Mouse (Mus musculus) erythroblast, embryonic 14.5 days (primary cell): ENCODE data around the gene Ntm. TPM values are rescaled to one million over a fixed set of nuclear protein-coding genes. Genes with fewer than 3 reads are reported as not detected.

Experiments used
- H3K27me3 ChIP-seq: 2 replicates; pipeline ENCODE4 v1.6.1; 2012; ENCODE audit warnings: inconsistent platforms; ENCODE audit not compliant: control insufficient read depth
- H3K36me3 ChIP-seq: 2 replicates; pipeline ENCODE4 v1.6.1; 2012; ENCODE audit warnings: mild to moderate bottlenecking, inconsistent platforms; ENCODE audit not compliant: control insufficient read depth
- H3K4me1 ChIP-seq: 2 replicates; pipeline ENCODE4 v1.6.1; 2012; ENCODE audit warnings: inconsistent platforms; ENCODE audit not compliant: control insufficient read depth
- H3K4me3 ChIP-seq: replicated peaks from 2 replicates; pipeline ENCODE3; 2012; ENCODE audit warnings: moderate library complexity, mild to moderate bottlenecking, inconsistent platforms
- H3K9me3 ChIP-seq: 2 replicates; pipeline ENCODE4 v1.6.1; 2012; ENCODE audit warnings: low read length, inconsistent platforms, mixed read lengths; ENCODE audit not compliant: control insufficient read depth
- GATA1 ChIP-seq: IDR thresholded peaks from 2 replicates; pipeline ENCODE4 v1.6.1; 2012; ENCODE audit warnings: low read length, inconsistent platforms, mixed read lengths
- TAL1 ChIP-seq: IDR thresholded peaks from 3 replicates; pipeline ENCODE4 v1.6.1; 2012; ENCODE audit warnings: low read length, inconsistent platforms, mixed read lengths
- polyA plus RNA-seq: library from polyadenylated mRNA; stranded (reverse); fragments of >175 nt; gene quantifications from 2 replicates; pipeline ENCODE4 v1.2.3, GENCODE M21; 2012

The Ntm gene
- polyA plus RNA-seq, 1 experiment = 0.01 TPM

DNA sequence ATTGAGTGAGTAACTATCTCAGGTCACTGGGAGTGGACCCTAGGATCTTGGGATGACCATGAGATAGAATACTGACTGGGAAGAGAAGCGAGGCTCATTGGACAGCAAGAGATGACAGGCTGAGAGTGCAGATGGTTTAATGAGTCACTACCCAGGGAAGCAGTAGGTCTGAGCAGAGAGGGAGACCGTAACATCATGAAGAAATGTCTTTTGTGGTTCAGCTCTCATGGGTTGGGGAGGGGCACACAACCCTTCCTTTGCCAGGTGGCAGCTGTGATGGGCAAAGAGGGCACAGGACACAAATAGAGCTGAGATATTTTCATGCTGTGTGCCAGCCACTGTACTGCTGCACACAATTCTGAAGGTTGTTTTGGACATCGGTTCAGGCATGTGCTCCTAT, 724.0 kb downstream of the Ntm start:
- Histone ChIP-seq H3K36me3 (no peaks in the 10 kb centered on the region), H3K4me1 (no peaks in the 10 kb centered on the region), H3K9me3 (peaks cover 3% of the 10 kb centered on the region; the same call in 1 of the 2 replicates), H3K27me3 (no peaks in the 10 kb centered on the region), H3K4me3 (no peak overlapping the region)
- TF ChIP-seq GATA1 = no peak
- TF ChIP-seq TAL1 = no peak

DNA sequence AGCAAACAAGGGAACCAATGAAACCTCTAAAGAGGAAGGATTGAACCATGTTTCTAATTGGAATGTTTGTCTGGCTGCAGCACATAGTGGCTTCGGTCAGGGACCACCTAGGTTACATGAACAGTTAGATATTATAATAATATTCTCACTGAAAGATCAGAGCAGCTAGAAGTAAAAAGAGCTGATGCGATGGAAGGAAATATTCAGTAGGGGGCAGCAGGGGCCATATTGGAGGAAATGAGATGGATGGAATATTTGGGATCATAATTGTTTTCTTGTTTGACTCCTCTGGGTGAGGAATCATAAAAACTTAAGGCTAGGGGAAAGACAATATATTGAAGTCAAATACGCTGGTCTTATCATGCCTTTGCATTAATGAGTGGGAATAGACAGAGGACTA, 726.2 kb downstream of the Ntm start:
- no peaks in the 10 kb centered on the region for H3K4me1 ChIP-seq
- no peak for TF ChIP-seq TAL1
- TF ChIP-seq GATA1 = no peak
- H3K27me3 ChIP-seq = no peaks in the 10 kb centered on the region

DNA sequence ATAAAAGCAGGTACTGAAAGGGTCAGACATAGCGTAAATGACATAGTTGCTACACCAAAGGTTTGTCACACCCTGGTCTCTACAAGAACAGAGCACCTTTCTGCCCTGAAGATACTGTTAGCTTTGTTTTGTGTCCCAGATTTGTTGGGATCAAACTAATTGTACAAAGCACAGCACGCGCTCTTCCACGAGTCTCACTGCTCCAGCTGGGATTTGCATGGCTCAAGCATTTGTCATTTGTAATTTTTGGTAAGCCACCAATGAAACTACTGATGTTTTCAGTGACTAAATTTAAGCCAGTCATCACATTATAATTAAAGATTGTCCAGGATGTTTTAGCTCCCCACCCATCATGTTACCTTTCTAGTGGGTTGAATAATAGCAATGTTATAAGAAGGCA, 735.2 kb downstream of the Ntm start:
- Histone ChIP-seq H3K36me3 (no peaks in the 10 kb centered on the region), H3K4me1 (no peaks in the 10 kb centered on the region), H3K4me3 (no peak overlapping the region), H3K27me3 (no peaks in the 10 kb centered on the region), H3K9me3 (no peaks in the 10 kb centered on the region)
- TF ChIP-seq GATA1 (no peak), TAL1 (no peak)

More for the DNA sequence above, 726.2 kb downstream of the Ntm start:
- H3K9me3 ChIP-seq = no peaks in the 10 kb centered on the region
- H3K36me3 ChIP-seq = no peaks in the 10 kb centered on the region
- no peak overlapping the region for H3K4me3 ChIP-seq

DNA sequence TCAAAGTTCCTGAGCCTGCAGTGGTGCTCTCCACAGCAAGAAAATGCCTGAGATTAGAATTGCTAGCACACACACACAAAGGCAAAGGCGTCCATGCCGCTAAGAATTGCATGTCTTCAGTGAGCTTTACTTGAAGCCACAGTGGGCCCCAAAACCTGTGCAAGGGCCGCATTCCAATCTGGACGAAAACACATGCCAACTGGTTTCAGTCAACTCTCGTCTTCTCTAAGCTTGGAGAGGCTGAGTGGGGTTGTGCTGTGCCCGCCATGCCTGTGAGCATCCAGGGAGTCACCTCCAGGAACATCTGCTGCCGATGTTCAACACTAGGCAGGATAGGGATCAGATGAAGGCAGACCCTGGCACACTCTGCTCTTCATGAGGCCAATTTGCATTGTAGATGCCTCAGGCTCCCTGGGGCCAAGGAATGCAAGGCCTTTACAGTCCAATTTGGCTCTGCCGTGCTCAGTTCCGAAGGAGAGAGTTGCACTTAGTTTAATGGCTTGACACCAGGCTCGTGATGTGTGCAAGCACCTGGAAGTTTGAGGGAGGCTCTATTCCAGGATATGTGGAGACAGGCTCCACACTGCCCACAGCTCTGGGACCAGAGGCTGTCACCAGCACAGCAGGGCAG, 739.9 kb downstream of the Ntm start:
- Histone ChIP-seq H3K4me3 (no peak overlapping the region), H3K4me1 (no peaks in the 10 kb centered on the region), H3K27me3 (no peaks in the 10 kb centered on the region), H3K36me3 (no peaks in the 10 kb centered on the region), H3K9me3 (no peaks in the 10 kb centered on the region; the same call in 1 of the 2 replicates)
- TF ChIP-seq TAL1 (no peak), GATA1 (no peak)

DNA sequence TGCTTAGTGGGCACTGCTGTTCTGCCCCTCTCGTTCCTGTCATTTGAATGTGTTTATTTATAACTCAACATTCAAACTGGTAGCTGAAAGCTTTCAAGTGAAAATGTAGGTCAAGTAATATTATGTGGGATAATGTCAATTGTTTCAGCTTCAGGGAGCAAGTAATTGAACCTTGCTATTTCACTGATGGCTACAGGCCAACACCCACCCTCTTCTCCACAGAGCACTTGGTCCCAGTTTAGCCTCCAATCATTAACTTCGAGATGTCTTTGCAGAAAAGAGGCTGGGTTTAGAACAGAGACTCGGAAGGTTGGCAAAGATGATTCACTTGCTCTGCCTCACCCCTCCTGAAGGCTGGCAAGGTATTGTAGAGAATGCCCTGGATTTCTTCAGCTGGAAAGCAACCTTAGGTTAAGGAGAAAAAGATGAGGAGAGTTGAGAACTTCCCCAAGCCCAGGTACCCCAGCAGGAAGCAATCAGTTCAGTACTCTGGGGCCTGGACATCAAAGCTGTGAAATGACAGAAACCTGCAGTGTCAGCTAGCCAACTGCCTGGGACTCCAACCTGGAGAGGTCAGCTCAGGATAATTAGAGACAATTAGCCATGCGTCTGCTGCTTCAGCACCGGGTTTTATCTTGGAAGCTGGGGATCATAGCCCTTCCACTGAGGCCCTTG, 741.9 kb downstream of the Ntm start:
- H3K9me3 ChIP-seq = no peaks in the 10 kb centered on the region; the same call in 1 of the 2 replicates
- H3K4me1 ChIP-seq = no peaks in the 10 kb centered on the region
- no peak for TF ChIP-seq TAL1
- no peak overlapping the region for H3K4me3 ChIP-seq
- H3K27me3 ChIP-seq = no peaks in the 10 kb centered on the region
- H3K36me3 ChIP-seq = no peaks in the 10 kb centered on the region

DNA sequence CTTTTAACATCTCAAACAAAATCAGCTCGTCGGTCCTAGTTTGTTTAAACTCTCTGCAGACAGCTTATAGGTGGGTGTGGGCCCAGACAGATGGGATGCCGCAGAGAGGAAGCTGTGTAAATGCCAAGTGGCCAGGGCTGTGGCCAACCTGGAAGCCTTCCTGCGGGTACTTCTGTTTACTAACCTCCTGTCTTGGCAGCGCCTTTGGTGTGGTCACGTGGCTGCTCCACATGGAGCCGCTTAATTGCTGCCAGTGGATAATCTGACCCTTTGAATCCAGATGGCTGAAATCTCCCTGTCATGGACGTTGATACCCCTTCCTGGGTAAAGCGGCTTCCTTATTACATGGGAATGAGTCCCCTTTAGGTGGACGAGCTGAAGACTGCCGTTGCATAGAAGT, 742.4 kb downstream of the Ntm start:
- TF ChIP-seq TAL1 (no peak), GATA1 (no peak)
- Histone ChIP-seq H3K36me3 (no peaks in the 10 kb centered on the region), H3K4me3 (no peak overlapping the region), H3K27me3 (no peaks in the 10 kb centered on the region), H3K9me3 (no peaks in the 10 kb centered on the region; the same call in 1 of the 2 replicates), H3K4me1 (no peaks in the 10 kb centered on the region)

DNA sequence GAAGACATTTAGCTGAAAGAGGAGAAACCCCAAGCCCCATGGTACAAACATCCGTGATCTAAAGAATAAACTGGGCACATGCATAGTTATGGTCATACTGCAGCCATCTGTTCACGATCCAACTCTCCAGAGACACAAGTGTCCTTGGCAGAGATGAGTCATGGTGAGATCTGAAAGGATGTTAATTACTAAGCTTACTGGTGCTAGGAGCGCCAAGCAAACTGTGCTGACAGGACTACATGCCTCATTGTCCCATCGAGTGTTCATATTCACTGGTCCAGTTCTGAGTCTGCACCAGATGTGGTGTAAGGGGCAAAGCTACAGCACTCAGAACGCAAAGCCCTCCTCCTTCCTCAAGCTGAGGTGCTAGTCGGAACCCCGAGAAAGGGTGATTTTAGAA, 745.0 kb downstream of the Ntm start:
- Histone ChIP-seq H3K27me3 (no peaks in the 10 kb centered on the region), H3K4me3 (no peak overlapping the region), H3K4me1 (no peaks in the 10 kb centered on the region), H3K36me3 (no peaks in the 10 kb centered on the region), H3K9me3 (no peaks in the 10 kb centered on the region; the same call in 1 of the 2 replicates)
- TF ChIP-seq TAL1 = no peak
- TF ChIP-seq GATA1 = no peak

DNA sequence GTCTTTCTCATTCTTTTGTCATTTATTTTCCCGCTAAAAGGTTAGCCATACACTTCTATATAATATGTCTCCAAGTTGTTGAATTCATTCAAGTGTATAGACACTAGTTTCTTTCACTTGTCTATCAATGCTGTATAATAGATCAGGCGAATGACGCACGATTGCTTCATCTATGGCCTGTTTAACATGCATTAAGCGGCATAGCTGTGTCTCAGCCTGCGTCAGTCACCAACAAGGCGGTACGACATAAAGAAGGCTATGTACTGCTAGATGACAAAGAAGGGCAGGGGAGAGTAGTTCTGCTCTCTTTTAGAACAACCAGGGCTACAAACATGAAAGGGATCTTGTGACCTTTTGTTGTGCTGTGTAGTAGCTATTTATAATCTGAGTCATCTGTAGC, 746.4 kb downstream of the Ntm start:
- Histone ChIP-seq H3K27me3 (no peaks in the 10 kb centered on the region), H3K4me3 (no peak overlapping the region), H3K36me3 (no peaks in the 10 kb centered on the region), H3K4me1 (no peaks in the 10 kb centered on the region), H3K9me3 (no peaks in the 10 kb centered on the region; the same call in 1 of the 2 replicates)
- TF ChIP-seq GATA1 = no peak
- TF ChIP-seq TAL1 = no peak

DNA sequence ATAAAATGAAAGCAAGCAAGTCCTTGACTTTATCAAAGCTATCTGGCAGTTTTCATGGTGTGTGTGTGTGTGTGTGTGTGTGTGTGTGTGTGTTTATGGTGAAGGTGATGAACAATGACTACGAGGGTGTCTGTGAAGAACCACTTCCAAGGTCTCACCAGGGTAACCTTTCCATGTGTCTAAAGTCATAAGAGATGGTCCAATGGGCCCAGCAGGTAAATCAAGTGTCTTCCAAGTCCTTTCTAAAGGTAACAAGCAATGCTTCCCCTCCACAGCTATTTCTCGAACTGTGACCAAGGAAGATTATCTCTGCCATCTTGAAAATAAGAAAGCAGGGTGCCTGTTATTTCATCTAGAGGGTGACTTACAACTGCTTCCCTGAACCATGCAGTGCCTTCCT, 747.1 kb downstream of the Ntm start:
- TF ChIP-seq TAL1 (no peak), GATA1 (no peak)
- Histone ChIP-seq H3K27me3 (no peaks in the 10 kb centered on the region), H3K4me3 (no peak overlapping the region), H3K4me1 (no peaks in the 10 kb centered on the region), H3K9me3 (no peaks in the 10 kb centered on the region; the same call in 1 of the 2 replicates), H3K36me3 (no peaks in the 10 kb centered on the region)

DNA sequence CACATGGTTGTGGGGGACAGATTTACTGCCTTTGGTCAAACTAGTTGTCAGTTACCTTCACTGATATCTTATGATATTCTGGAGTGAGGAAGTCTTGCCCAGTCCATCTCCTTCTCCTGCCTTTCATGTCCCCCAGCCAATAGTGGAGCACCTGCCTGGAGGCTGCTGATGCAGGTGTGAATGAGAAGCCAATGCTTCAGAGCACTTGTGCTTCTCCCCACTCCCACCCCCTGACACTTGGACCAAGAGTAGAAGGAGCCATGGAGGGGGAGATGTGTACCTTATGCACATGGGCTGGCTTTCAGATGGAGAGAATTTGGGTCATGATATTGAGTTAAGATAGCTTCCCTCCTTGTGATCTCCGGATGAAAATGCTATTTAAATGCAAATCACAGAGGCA, 747.7 kb downstream of the Ntm start:
- H3K27me3 ChIP-seq = no peaks in the 10 kb centered on the region
- H3K36me3 ChIP-seq = no peaks in the 10 kb centered on the region
- H3K9me3 ChIP-seq = no peaks in the 10 kb centered on the region; the same call in 1 of the 2 replicates
- TF ChIP-seq TAL1 = no peak
- no peak for TF ChIP-seq GATA1
- H3K4me1 ChIP-seq = no peaks in the 10 kb centered on the region
- H3K4me3 ChIP-seq = no peak overlapping the region
